In genomic region chr3:130687051-130687450, GRCm38 (mm10) we compare ENCODE assay signal across 34 mouse cellular contexts.
"Had no signal": no experiment of that assay in that cellular context is flagged by ENCODE, and none has a peak within 500 bp of the region (broad histone marks: within the 10 kb centered on the region; RNA-seq: fewer than 3 reads in every experiment).

No protein-coding gene starts in this region.

- H3K36me3 ChIP-seq: heart, embryonic 10.5 days; heart, embryonic 12.5 days; heart, embryonic 13.5 days; heart, embryonic 15.5 days; hindbrain, embryonic 10.5 days; hindbrain, embryonic 12.5 days; hindbrain, embryonic 13.5 days; hindbrain, embryonic 15.5 days; intestine, embryonic 15.5 days; kidney, embryonic 15.5 days had no signal

- ATAC-seq: hindbrain, embryonic 16.5 days; hindbrain, postnatal 0 days; inflammation-experienced regulatory T-cells, adult 6 months; intestine, embryonic 15.5 days; intestine, embryonic 16.5 days; intestine, postnatal 0 days had no signal

- DNase-seq: heart, postnatal 10 days; heart, postnatal 14 days; heart, postnatal 36 days; heart, postnatal 4 days; kidney, adult 11 months; kidney, adult 18-20 months; kidney, adult 8-10 months; kidney, adult 9 months; kidney, postnatal 14 days; kidney, postnatal 25 days; kidney, postnatal 36 days; kidney, postnatal 4 days; layer of hippocampus, adult 9-11 months; layer of hippocampus, postnatal 36 days had no signal

- H3K27me3 ChIP-seq: heart, embryonic 12.5 days; heart, embryonic 15.5 days; hindbrain, embryonic 12.5 days; hindbrain, embryonic 13.5 days; hindbrain, embryonic 15.5 days; intestine, embryonic 15.5 days; kidney, embryonic 15.5 days had no signal

- H3K27ac ChIP-seq: heart, embryonic 10.5 days; heart, embryonic 13.5 days; heart, embryonic 15.5 days; hindbrain, embryonic 10.5 days; hindbrain, embryonic 12.5 days; hindbrain, embryonic 13.5 days; hindbrain, embryonic 14.5 days; hindbrain, embryonic 15.5 days; hindbrain, postnatal 0 days; intestine, embryonic 15.5 days; kidney, embryonic 15.5 days; kidney, postnatal 0 days; layer of hippocampus, adult 2 months; left cerebral cortex, adult 2 months had no signal

- H3K9ac ChIP-seq: heart, embryonic 12.5 days; heart, embryonic 13.5 days; heart, embryonic 15.5 days; hindbrain, embryonic 12.5 days; hindbrain, embryonic 13.5 days; hindbrain, embryonic 14.5 days; hindbrain, embryonic 15.5 days; intestine, embryonic 15.5 days; kidney, embryonic 15.5 days had no signal

- H3K4me3 ChIP-seq: heart, embryonic 10.5 days; heart, embryonic 12.5 days; heart, embryonic 13.5 days; heart, embryonic 15.5 days; hindbrain, embryonic 10.5 days; hindbrain, embryonic 12.5 days; hindbrain, embryonic 13.5 days; hindbrain, embryonic 15.5 days; intestine, embryonic 15.5 days; kidney, embryonic 15.5 days; layer of hippocampus, adult 2 months; left cerebral cortex, adult 2 months had no signal

- H3K9me3 ChIP-seq: heart, embryonic 10.5 days; heart, embryonic 12.5 days; heart, embryonic 13.5 days; heart, embryonic 15.5 days; hindbrain, embryonic 10.5 days; hindbrain, embryonic 12.5 days; hindbrain, embryonic 13.5 days; hindbrain, embryonic 15.5 days; intestine, embryonic 15.5 days; kidney, embryonic 15.5 days had no signal

- H3K4me2 ChIP-seq: heart, embryonic 11.5 days; heart, embryonic 12.5 days; heart, embryonic 13.5 days; heart, embryonic 15.5 days; hindbrain, embryonic 12.5 days; hindbrain, embryonic 13.5 days; hindbrain, embryonic 14.5 days; hindbrain, embryonic 15.5 days; intestine, embryonic 15.5 days; kidney, embryonic 15.5 days had no signal
